Mouse (Mus musculus) lung, adult 2 months (tissue): ENCODE measurements around the gene Hdac9. TPM values are rescaled to one million over a fixed set of nuclear protein-coding genes. Genes with fewer than 3 reads are reported as not detected.

ENCODE experiments used
- DNase-seq: peaks from one replicate; pipeline ENCODE4 v3.0.0; 2022
- H3K4me1 ChIP-seq: fragments of 200-500 bp; 2 replicates; pipeline ENCODE4 v1.6.1; 2011; ENCODE audit warnings: low read length; ENCODE audit not compliant: control insufficient read depth, insufficient read depth
- H3K4me3 ChIP-seq: fragments of 200-500 bp; replicated peaks from 2 replicates; pipeline ENCODE3; 2011; ENCODE audit warnings: low read depth, mild to moderate bottlenecking, control low read depth, low read length; ENCODE audit errors: extremely low read depth
- CTCF ChIP-seq: fragments of 200-500 bp; IDR thresholded peaks from 2 replicates; pipeline ENCODE4 v1.5.1; 2011; ENCODE audit warnings: mild to moderate bottlenecking, low read length, control low read depth; ENCODE audit not compliant: insufficient read depth
- POLR2A ChIP-seq: fragments of 200-500 bp; IDR thresholded peaks from 2 replicates; pipeline ENCODE4 v1.6.1; 2011; ENCODE audit warnings: low read depth, mild to moderate bottlenecking, control low read depth, low read length, borderline replicate concordance; ENCODE audit errors: extremely low read depth
- WGBS: fragments of 180-500 bp; shearing (Covaris S2); methylation state at CpG from one replicate; pipeline ENCODE4 v1.1.7; 2018; 5-methylcytosine and 5-hydroxymethylcytosine counted together
- polyA plus RNA-seq: library from polyadenylated mRNA; depleted of rRNA; stranded (reverse); fragments of >200 nt; gene quantifications from 2 replicates; pipeline ENCODE4 v1.2.3, GENCODE M21; 2012

Gene Hdac9
- polyA plus RNA-seq, 1 experiment: 4.8 TPM

GRCm38 (mm10) chr12:34287218-34287617 lies 629.7 kb downstream of the Hdac9 start:
- WGBS: 52% methylated on average over 2 of the region's 2 CpGs
- no peaks in the 10 kb centered on the region for H3K4me1 ChIP-seq
- no peak overlapping the region for H3K4me3 ChIP-seq
- DNase-seq: no peak
- TF ChIP-seq POLR2A: no peak
- TF ChIP-seq CTCF: no peak

- no peaks in the 10 kb centered on the region for H3K4me1 ChIP-seq
- TF ChIP-seq POLR2A (no peak), CTCF (no peak)
- DNase-seq: no peak
- H3K4me3 ChIP-seq: no peak overlapping the region
Measured at GRCm38 (mm10) chr12:34284888-34285287, 632.0 kb downstream of the Hdac9 start.

GRCm38 (mm10) chr12:34284396-34284795 lies 632.5 kb downstream of the Hdac9 start:
- WGBS: 96% methylated on average over 3 of the region's 3 CpGs
- Histone ChIP-seq H3K4me3 (no peak overlapping the region), H3K4me1 (no peaks in the 10 kb centered on the region)
- no peak for DNase-seq
- no peak for TF ChIP-seq CTCF
- TF ChIP-seq POLR2A: no peak

GRCm38 (mm10) chr12:34278822-34279221 lies 638.1 kb downstream of the Hdac9 start:
- no peak for DNase-seq
- Histone ChIP-seq H3K4me1 (no peaks in the 10 kb centered on the region), H3K4me3 (no peak overlapping the region)
- TF ChIP-seq POLR2A (no peak), CTCF (no peak)
- WGBS: 79% methylated on average over 12 of the region's 12 CpGs

GRCm38 (mm10) chr12:34273816-34274215 lies 643.1 kb downstream of the Hdac9 start:
- no peak overlapping the region for H3K4me3 ChIP-seq
- no peak for DNase-seq
- no peaks in the 10 kb centered on the region for H3K4me1 ChIP-seq
- TF ChIP-seq POLR2A: no peak
- TF ChIP-seq CTCF: no peak
- 67% methylated on average over 1 of the region's 1 CpGs for WGBS

GRCm38 (mm10) chr12:34270096-34270495 lies 646.8 kb downstream of the Hdac9 start:
- no peak for DNase-seq
- TF ChIP-seq POLR2A: no peak
- no peak for TF ChIP-seq CTCF
- Histone ChIP-seq H3K4me3 (no peak overlapping the region), H3K4me1 (no peaks in the 10 kb centered on the region)
- WGBS: 75% methylated on average over 6 of the region's 6 CpGs

- DNase-seq: no peak
- WGBS: 74% methylated on average over 13 of the region's 13 CpGs
- Histone ChIP-seq H3K4me3 (no peak overlapping the region), H3K4me1 (no peaks in the 10 kb centered on the region)
- TF ChIP-seq CTCF: no peak
- no peak for TF ChIP-seq POLR2A
Measured at GRCm38 (mm10) chr12:34269472-34270040, 647.3 kb downstream of the Hdac9 start.

- TF ChIP-seq CTCF (no peak), POLR2A (no peak)
- WGBS: 70% methylated on average over 4 of the region's 4 CpGs
Measured at GRCm38 (mm10) chr12:34259651-34260050, 657.2 kb downstream of the Hdac9 start.

GRCm38 (mm10) chr12:34249160-34249559 lies 667.7 kb downstream of the Hdac9 start:
- Histone ChIP-seq H3K4me3 (no peak overlapping the region), H3K4me1 (no peaks in the 10 kb centered on the region)
- DNase-seq: no peak
- TF ChIP-seq POLR2A (no peak), CTCF (no peak)
- 29% methylated on average over 1 of the region's 1 CpGs for WGBS

More at GRCm38 (mm10) chr12:34259651-34260050, 657.2 kb downstream of the Hdac9 start:
- Histone ChIP-seq H3K4me3 (no peak overlapping the region), H3K4me1 (no peaks in the 10 kb centered on the region)
- DNase-seq: no peak

GRCm38 (mm10) chr12:34248193-34249121 lies 668.4 kb downstream of the Hdac9 start:
- 75% methylated on average over 18 of the region's 18 CpGs for WGBS
- H3K4me1 ChIP-seq: no peaks in the 10 kb centered on the region
- no peak overlapping the region for H3K4me3 ChIP-seq
- DNase-seq: no peak
- TF ChIP-seq CTCF (no peak), POLR2A (no peak)
